Mouse (Mus musculus) right cerebral cortex, postnatal 4 days (tissue): ENCODE data around the gene Nav2.

Experiments
- DNase-seq: peaks from one replicate; pipeline ENCODE4 v3.0.0-alpha.2; 2022

Gene Nav2

GRCm38 (mm10) chr7:49258088-49258487 lies 349.6 kb downstream of the Nav2 start:
- DNase-seq: no peak

GRCm38 (mm10) chr7:49261941-49262511 lies 353.5 kb downstream of the Nav2 start:
- DNase-seq: peak; percentile 43

- DNase-seq: peak; percentile 61
These were observed 357.9 kb downstream of the Nav2 start for GRCm38 (mm10) chr7:49266422-49266821.

- peak; percentile 38 for DNase-seq
These were observed 359.3 kb downstream of the Nav2 start for GRCm38 (mm10) chr7:49267621-49268325.

GRCm38 (mm10) chr7:49268401-49268921 lies 359.9 kb downstream of the Nav2 start:
- no peak for DNase-seq

GRCm38 (mm10) chr7:49270855-49271254 lies 362.3 kb downstream of the Nav2 start:
- DNase-seq: no peak

GRCm38 (mm10) chr7:49272445-49273439 lies 364.2 kb downstream of the Nav2 start:
- peak; percentile 84 for DNase-seq

GRCm38 (mm10) chr7:49273907-49274656 lies 365.6 kb downstream of the Nav2 start:
- DNase-seq: no peak

- DNase-seq: no peak
These were observed 366.2 kb downstream of the Nav2 start for GRCm38 (mm10) chr7:49274676-49275075.

GRCm38 (mm10) chr7:49276163-49276562 lies 367.6 kb downstream of the Nav2 start:
- no peak for DNase-seq

- DNase-seq: no peak
These were observed 369.2 kb downstream of the Nav2 start for GRCm38 (mm10) chr7:49277685-49278084.

GRCm38 (mm10) chr7:49278531-49278930 lies 370.0 kb downstream of the Nav2 start:
- DNase-seq: no peak

GRCm38 (mm10) chr7:49280427-49280826 lies 371.9 kb downstream of the Nav2 start:
- no peak for DNase-seq

GRCm38 (mm10) chr7:49282446-49282845 lies 373.9 kb downstream of the Nav2 start:
- no peak for DNase-seq

GRCm38 (mm10) chr7:49283507-49284361 lies 375.2 kb downstream of the Nav2 start:
- DNase-seq: no peak

- no peak for DNase-seq
These were observed 379.7 kb downstream of the Nav2 start for GRCm38 (mm10) chr7:49288186-49288585.

- DNase-seq: no peak
These were observed 381.8 kb downstream of the Nav2 start for GRCm38 (mm10) chr7:49290308-49290707.

GRCm38 (mm10) chr7:49291208-49291892 lies 382.8 kb downstream of the Nav2 start:
- DNase-seq: no peak

- DNase-seq: no peak
These were observed 388.6 kb downstream of the Nav2 start for GRCm38 (mm10) chr7:49297148-49297547.

GRCm38 (mm10) chr7:49298431-49298839 lies 389.9 kb downstream of the Nav2 start:
- no peak for DNase-seq

- no peak for DNase-seq
These were observed 393.0 kb downstream of the Nav2 start for GRCm38 (mm10) chr7:49301487-49301886.
